Mouse (Mus musculus) kidney, embryonic 14.5 days (tissue): ENCODE measurements around the gene Mpc1. TPM values are rescaled to one million over a fixed set of nuclear protein-coding genes. Genes with fewer than 3 reads are reported as not detected.

Source experiments
- ATAC-seq: fragments of 200-750 bp; cut with Nextera tagmentation; 2 replicates; pipeline ENCODE4 v1.8.0; 2017; ENCODE audit warnings: moderate number of reproducible peaks, mild to moderate bottlenecking, moderate TSS enrichment, moderate library complexity; ENCODE audit not compliant: low FRiP score, low TSS enrichment
- H3K27ac ChIP-seq: fragments of 300-500 bp; sonication (generic); 2 replicates; pipeline ENCODE4 v1.5.1; 2014; ENCODE audit warnings: low read depth, mild to moderate bottlenecking, low read length, moderate library complexity, mixed read lengths
- H3K27me3 ChIP-seq: fragments of 300-500 bp; sonication (generic); 2 replicates; pipeline ENCODE4 v1.6.1; 2014; ENCODE audit warnings: mild to moderate bottlenecking, low read length; ENCODE audit not compliant: control insufficient read depth, insufficient read depth
- H3K36me3 ChIP-seq: fragments of 300-500 bp; sonication (generic); 2 replicates; pipeline ENCODE4 v1.6.1; 2014; ENCODE audit warnings: low read length, mixed read lengths; ENCODE audit not compliant: control insufficient read depth, insufficient read depth
- H3K4me1 ChIP-seq: fragments of 300-500 bp; sonication (generic); 2 replicates; pipeline ENCODE4 v1.6.1; 2014; ENCODE audit warnings: low read length, mixed read lengths; ENCODE audit not compliant: control insufficient read depth, insufficient read depth
- H3K4me2 ChIP-seq: fragments of 300-500 bp; sonication (generic); replicated peaks from 2 replicates; pipeline ENCODE4 v1.6.1; 2014; ENCODE audit warnings: low read depth, mild to moderate bottlenecking, low read length
- H3K4me3 ChIP-seq: fragments of 300-500 bp; sonication (generic); 2 replicates; pipeline ENCODE4 v1.5.1; 2014; ENCODE audit warnings: mild to moderate bottlenecking, low read length
- H3K9ac ChIP-seq: fragments of 300-500 bp; sonication (generic); 2 replicates; pipeline ENCODE4 v1.6.1; 2014; ENCODE audit warnings: low read depth, mild to moderate bottlenecking, low read length, moderate library complexity
- H3K9me3 ChIP-seq: fragments of 300-500 bp; sonication (generic); 2 replicates; pipeline ENCODE4 v1.6.1; 2016; ENCODE audit warnings: low read length; ENCODE audit not compliant: control insufficient read depth
- WGBS: fragments of 180-500 bp; shearing (Covaris S2); extraction: QIAGEN DNeasy Blood & Tissue Kit; methylation state at CpG from one replicate; pipeline ENCODE4 v1.1.7; 2014; 5-methylcytosine and 5-hydroxymethylcytosine counted together
- polyA plus RNA-seq: library from polyadenylated mRNA; unstranded; fragments of >200 nt; fragmentation: Nextera tagmentation; extraction: Ambion mirVana; gene quantifications from 2 replicates; pipeline ENCODE4 v1.2.1, GENCODE M21; 2014

Gene Mpc1
- polyA plus RNA-seq, 1 experiment from 2014 or later: 145 TPM

- H3K36me3 ChIP-seq: no peaks in the 10 kb centered on the region
- no peak for ATAC-seq
- H3K27ac ChIP-seq: no peak overlapping the region
- no peaks in the 10 kb centered on the region for H3K4me1 ChIP-seq
- H3K9me3 ChIP-seq: no peaks in the 10 kb centered on the region
- H3K9ac ChIP-seq: no peak overlapping the region
- H3K4me3 ChIP-seq: no peak overlapping the region
- H3K4me2 ChIP-seq: no peak overlapping the region
- H3K27me3 ChIP-seq: no peaks in the 10 kb centered on the region
- 51% methylated on average over 6 of the region's 6 CpGs for WGBS
Measured at GRCm38 (mm10) chr17:8272951-8273350, 9.8 kb upstream of the Mpc1 start.

DNA sequence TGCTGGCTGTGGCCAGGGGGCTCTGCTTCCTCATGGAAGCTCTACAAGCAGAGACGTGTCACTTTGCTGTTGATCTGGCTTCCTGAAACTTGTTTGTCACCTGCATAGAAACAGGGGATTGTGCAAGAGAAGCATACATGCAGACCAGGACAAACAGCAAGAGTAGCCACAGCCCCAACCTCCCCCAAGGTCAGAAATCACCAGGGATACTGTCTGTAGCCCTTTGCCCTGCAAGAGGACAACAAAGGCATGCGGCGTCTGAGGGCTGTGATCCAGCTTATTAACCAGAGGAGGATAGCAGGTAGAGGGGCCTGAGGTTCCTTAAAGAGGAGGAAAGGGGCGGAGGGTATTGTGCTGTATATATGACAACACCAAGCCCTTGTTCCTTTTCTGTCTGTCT is 6.6 kb upstream of the Mpc1 start:
- Histone ChIP-seq H3K4me2 (no peak overlapping the region), H3K4me1 (no peaks in the 10 kb centered on the region), H3K36me3 (no peaks in the 10 kb centered on the region), H3K27me3 (no peaks in the 10 kb centered on the region), H3K9ac (no peak overlapping the region), H3K27ac (no peak overlapping the region), H3K4me3 (no peak overlapping the region), H3K9me3 (no peaks in the 10 kb centered on the region)
- no peak for ATAC-seq
- 68% methylated on average over 4 of the region's 4 CpGs for WGBS

GRCm38 (mm10) chr17:8276680-8277079 is 6.0 kb upstream of the Mpc1 start:
- no peak for ATAC-seq
- Histone ChIP-seq H3K27ac (no peak overlapping the region), H3K9me3 (no peaks in the 10 kb centered on the region), H3K27me3 (no peaks in the 10 kb centered on the region), H3K36me3 (no peaks in the 10 kb centered on the region), H3K4me2 (no peak overlapping the region), H3K4me1 (no peaks in the 10 kb centered on the region), H3K9ac (no peak overlapping the region), H3K4me3 (no peak overlapping the region)
- 77% methylated on average over 7 of the region's 7 CpGs for WGBS

DNA sequence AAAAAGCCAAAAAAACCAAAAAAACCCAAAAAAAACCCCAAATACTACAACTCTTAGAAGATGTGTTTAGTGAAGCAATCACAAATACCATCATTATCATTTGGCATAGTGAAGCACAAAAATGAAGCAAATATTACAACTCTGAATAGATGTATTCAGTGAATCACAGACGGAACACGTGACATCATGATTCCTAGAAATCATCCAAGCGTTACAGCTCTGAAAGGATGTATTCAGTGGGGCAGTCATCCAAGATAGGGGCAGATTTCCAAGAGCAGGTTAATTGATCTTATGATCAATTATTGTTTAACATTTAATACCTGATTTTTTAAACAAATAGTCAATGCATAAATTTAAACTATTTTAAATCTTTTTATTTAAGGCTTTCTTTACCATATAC is 5.4 kb upstream of the Mpc1 start:
- Histone ChIP-seq H3K4me3 (no peak overlapping the region), H3K4me2 (no peak overlapping the region), H3K36me3 (no peaks in the 10 kb centered on the region), H3K9ac (no peak overlapping the region), H3K4me1 (no peaks in the 10 kb centered on the region), H3K9me3 (no peaks in the 10 kb centered on the region), H3K27ac (no peak overlapping the region), H3K27me3 (no peaks in the 10 kb centered on the region)
- no peak for ATAC-seq
- WGBS: 83% methylated on average over 3 of the region's 3 CpGs

DNA sequence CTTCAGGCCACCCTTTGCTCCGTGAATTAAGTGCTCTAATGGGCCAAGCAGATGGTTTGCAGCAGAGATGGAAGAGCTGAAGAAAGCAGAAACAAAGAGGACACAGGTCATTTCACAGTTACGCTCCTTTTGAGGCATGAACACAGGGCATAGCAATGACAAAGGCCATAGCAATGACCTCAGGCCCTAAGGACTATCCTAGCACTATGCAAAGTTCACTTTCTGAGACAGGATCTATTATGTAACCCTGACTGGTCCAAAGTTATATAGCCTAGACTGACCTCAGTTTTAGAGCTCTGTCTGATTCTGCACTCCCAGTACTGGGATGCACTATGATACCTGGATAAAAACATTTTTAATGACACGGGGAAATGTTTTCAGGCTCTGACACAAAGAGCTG is 4.3 kb upstream of the Mpc1 start:
- H3K9ac ChIP-seq: no peak overlapping the region
- H3K27ac ChIP-seq: no peak overlapping the region
- H3K4me2 ChIP-seq: no peak overlapping the region
- no peaks in the 10 kb centered on the region for H3K36me3 ChIP-seq
- H3K27me3 ChIP-seq: no peaks in the 10 kb centered on the region
- WGBS: 64% methylated on average over 3 of the region's 3 CpGs
- ATAC-seq: no peak
- H3K4me1 ChIP-seq: peaks cover 3% of the 10 kb centered on the region; the same call in 1 of the 2 replicates
- no peak overlapping the region for H3K4me3 ChIP-seq
- no peaks in the 10 kb centered on the region for H3K9me3 ChIP-seq

DNA sequence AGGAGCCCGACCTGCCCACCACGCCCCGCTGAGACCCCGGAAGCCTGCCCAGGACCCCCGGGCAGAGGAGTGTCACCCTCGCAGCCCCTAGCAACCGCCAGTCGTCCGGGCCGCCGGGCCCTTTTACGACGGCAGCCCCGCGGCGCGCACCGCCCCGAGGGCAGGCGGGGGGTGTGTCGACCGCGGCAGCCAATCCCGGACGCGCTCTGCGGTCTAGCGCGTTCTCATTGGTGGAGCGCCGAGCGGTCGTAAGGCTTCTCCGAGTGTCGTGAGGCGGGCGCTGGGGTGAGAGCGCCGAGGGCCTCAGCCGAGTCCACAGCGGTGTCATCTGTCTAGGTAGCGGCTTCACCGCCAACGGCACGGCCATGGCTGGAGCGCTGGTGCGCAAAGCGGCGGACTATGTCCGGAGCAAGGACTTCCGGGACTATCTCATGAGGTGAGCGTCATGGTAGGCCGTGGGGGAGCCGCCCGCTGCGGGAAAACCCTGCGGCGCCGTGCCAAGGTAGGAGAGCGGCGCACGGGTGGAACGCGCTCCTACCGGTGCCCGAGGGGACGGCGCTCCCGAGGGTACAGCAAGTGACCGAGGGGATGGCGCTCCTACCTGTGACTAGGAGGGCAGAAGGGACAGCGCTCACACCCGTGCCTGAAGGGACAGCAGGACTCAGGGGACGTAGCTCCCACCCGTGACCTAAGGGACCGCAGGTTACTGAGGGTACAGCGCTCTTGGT is 986 bp downstream of the Mpc1 start:
- ATAC-seq: peak; percentile 98
- WGBS: under 1% methylated on average over 76 of the region's 77 CpGs
- H3K4me3 ChIP-seq: peak overlapping the region; percentile 90

DNA sequence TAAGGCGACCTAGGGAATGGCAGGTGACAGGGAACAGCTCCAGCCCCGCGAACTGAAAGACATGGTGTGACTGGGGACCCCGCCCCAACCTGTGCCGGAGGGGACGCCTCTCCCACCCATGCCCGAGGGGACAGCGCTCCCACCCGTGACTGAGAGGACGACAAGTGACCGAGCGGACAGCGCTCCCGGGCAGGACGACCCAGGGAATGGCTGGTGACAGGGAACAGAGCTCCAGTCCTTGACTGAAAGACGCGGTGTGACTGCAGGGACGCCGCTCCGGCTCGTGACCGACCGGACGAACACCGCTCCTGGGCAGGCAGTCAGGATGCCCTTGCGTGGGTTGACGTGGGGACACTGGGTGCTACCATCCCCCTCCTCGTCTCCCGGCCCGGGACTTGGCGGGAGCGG is 1.6 kb downstream of the Mpc1 start:
- Histone ChIP-seq H3K4me2 (peak overlapping the region; percentile 98), H3K4me1 (peaks cover 8% of the 10 kb centered on the region; the same call in 1 of the 2 replicates), H3K27ac (no peak overlapping the region), H3K36me3 (no peaks in the 10 kb centered on the region), H3K27me3 (no peaks in the 10 kb centered on the region), H3K9ac (peak overlapping the region; percentile 78), H3K4me3 (peak overlapping the region; percentile 90), H3K9me3 (no peaks in the 10 kb centered on the region)
- under 1% methylated on average over 32 of the region's 32 CpGs for WGBS
- no peak; the same call in none of the 2 replicates for ATAC-seq

More for the DNA sequence above, 986 bp downstream of the Mpc1 start:
- no peaks in the 10 kb centered on the region for H3K9me3 ChIP-seq
- peak overlapping the region; percentile 98 for H3K4me2 ChIP-seq
- H3K9ac ChIP-seq: peak overlapping the region; percentile 78
- peak overlapping the region; percentile 90 for H3K27ac ChIP-seq
- H3K36me3 ChIP-seq: no peaks in the 10 kb centered on the region
- H3K4me1 ChIP-seq: peaks cover 8% of the 10 kb centered on the region; the same call in 1 of the 2 replicates
- no peaks in the 10 kb centered on the region for H3K27me3 ChIP-seq

DNA sequence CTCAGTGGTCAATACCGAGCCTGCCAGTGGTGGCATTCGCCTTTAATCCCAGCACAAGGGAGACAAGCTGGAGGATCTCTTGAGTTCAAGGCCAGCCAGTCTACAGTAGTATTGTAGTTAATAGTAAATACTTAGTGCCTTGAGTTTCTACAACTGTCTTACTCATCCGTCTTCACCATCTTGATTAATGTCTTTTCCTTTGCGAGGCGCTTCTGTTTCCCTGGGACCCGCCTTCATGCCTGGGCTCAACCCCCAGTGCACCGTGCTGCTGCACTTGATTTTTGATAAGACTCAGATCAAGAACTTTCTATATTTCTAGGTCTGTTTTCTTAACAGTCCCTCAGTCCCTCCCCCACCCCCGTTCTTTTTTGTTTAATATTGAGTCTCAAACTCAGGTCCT is 2.4 kb downstream of the Mpc1 start:
- H3K9ac ChIP-seq: no peak overlapping the region
- no peaks in the 10 kb centered on the region for H3K27me3 ChIP-seq
- no peak for ATAC-seq
- peak overlapping the region; percentile 98 for H3K4me2 ChIP-seq
- no peaks in the 10 kb centered on the region for H3K36me3 ChIP-seq
- peak overlapping the region; percentile 90; the same call in 1 of the 2 replicates for H3K4me3 ChIP-seq
- H3K27ac ChIP-seq: no peak overlapping the region
- H3K9me3 ChIP-seq: no peaks in the 10 kb centered on the region
- peaks cover 8% of the 10 kb centered on the region; the same call in 1 of the 2 replicates for H3K4me1 ChIP-seq
- WGBS: 28% methylated on average over 8 of the region's 8 CpGs

GRCm38 (mm10) chr17:8286987-8287386 is 4.3 kb downstream of the Mpc1 start:
- no peak overlapping the region for H3K4me2 ChIP-seq
- H3K9me3 ChIP-seq: no peaks in the 10 kb centered on the region
- no peak for ATAC-seq
- peaks cover 8% of the 10 kb centered on the region; the same call in 1 of the 2 replicates for H3K4me1 ChIP-seq
- no peaks in the 10 kb centered on the region for H3K27me3 ChIP-seq
- no peak overlapping the region for H3K9ac ChIP-seq
- 90% methylated on average over 4 of the region's 4 CpGs for WGBS
- no peak overlapping the region for H3K4me3 ChIP-seq
- H3K27ac ChIP-seq: no peak overlapping the region
- no peaks in the 10 kb centered on the region for H3K36me3 ChIP-seq
